Mouse (Mus musculus): Measurements from ENCODE around the gene Arhgef28.

DNA sequence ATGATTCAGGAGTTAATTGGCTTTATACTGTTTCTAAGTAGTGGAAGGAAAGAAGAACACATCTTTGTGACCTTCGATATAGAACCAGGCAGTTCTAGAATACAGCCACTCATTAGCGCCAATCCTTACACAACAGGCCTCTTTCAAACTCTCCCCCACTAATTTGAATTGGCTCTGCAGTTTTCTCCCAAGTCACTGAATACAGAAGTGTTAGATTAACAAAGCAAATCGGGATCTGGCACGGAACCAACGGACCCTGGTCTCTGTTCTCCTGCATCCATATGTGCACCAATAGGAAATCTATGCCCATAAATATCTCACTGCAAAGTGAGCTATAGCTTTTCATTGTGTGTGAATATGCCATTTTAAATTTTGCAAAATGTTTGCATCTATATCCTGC lies 20.1 kb downstream of the Arhgef28 start:
- TF ChIP-seq CTCF (IDR thresholded peaks at IDR 0.05; ENCODE audit: insufficient read depth, low read depth, low read length) (no peak), POLR2A (IDR thresholded peaks at IDR 0.05; ENCODE audit: insufficient read depth, low read depth, low read length) (no peak)
